Mouse (Mus musculus): ENCODE results near the gene Krt7.

- no peak for TF ChIP-seq CTCF (conservative IDR thresholded peaks at IDR 0.05; ENCODE audit: low read length)
- no peak for TF ChIP-seq NANOG (IDR thresholded peaks at IDR 0.05; ENCODE audit: borderline replicate concordance, low read length)
Measured at GRCm38 (mm10) chr15:101363933-101364332, 46.9 kb upstream of the Krt7 start.
